Mouse (Mus musculus) gastrocnemius, postnatal 10 days (tissue): ENCODE data around the gene F830045P16Rik. TPM values are rescaled to one million over a fixed set of nuclear protein-coding genes. Genes with fewer than 3 reads are reported as not detected.
"Not testable (repeated sequence)": the region's sequence is repeated elsewhere in the genome, so short reads cannot be mapped to it uniquely, and the experiment has no call there.

Experiments
- DNase-seq: peaks from one replicate; pipeline ENCODE4 v3.0.0; 2021; ENCODE audit warnings: mixed read lengths
- total RNA-seq, 2 experiments: library from RNA; stranded (reverse); gene quantifications; 2 replicates each; pipeline ENCODE4 v1.2.3; 2021

F830045P16Rik gene
- total RNA-seq, 2 experiments from 2014 or later: 0.12 TPM; not detected in 1

- DNase-seq: no peak
Observed at GRCm38 (mm10) chr2:129489496-129490285, 46.7 kb downstream of the F830045P16Rik start.

- DNase-seq: no peak
Observed at GRCm38 (mm10) chr2:129483150-129483549, 53.3 kb downstream of the F830045P16Rik start.

GRCm38 (mm10) chr2:129471905-129472304, 64.5 kb downstream of the F830045P16Rik start:
- no peak for DNase-seq

GRCm38 (mm10) chr2:129470839-129471238, 65.6 kb downstream of the F830045P16Rik start:
- DNase-seq: no peak

- not testable (repeated sequence) for DNase-seq
Observed at GRCm38 (mm10) chr2:129438772-129439171, 97.6 kb downstream of the F830045P16Rik start.

GRCm38 (mm10) chr2:129435154-129435553, 101.2 kb downstream of the F830045P16Rik start:
- DNase-seq: no peak

GRCm38 (mm10) chr2:129423741-129424140, 112.7 kb downstream of the F830045P16Rik start:
- no peak for DNase-seq

GRCm38 (mm10) chr2:129420897-129421561, 115.4 kb downstream of the F830045P16Rik start:
- no peak for DNase-seq

- no peak for DNase-seq
Observed at GRCm38 (mm10) chr2:129419361-129419880, 117.0 kb downstream of the F830045P16Rik start.

GRCm38 (mm10) chr2:129414593-129414992, 121.8 kb downstream of the F830045P16Rik start:
- DNase-seq: no peak

- DNase-seq: no peak
Observed at GRCm38 (mm10) chr2:129413488-129413887, 122.9 kb downstream of the F830045P16Rik start.

- DNase-seq: no peak
Observed at GRCm38 (mm10) chr2:129411651-129412050, 124.8 kb downstream of the F830045P16Rik start.

GRCm38 (mm10) chr2:129410344-129410743, 126.1 kb downstream of the F830045P16Rik start:
- DNase-seq: no peak

GRCm38 (mm10) chr2:129408476-129408875, 127.9 kb downstream of the F830045P16Rik start:
- peak; percentile 78 for DNase-seq

Other genes with a start within 250 kb of the F830045P16Rik start
- gene Ckap2l, start 239.4 kb downstream of the F830045P16Rik start, total RNA-seq: 1 to 10 TPM; 6.5 to 8.2 TPM
- gene Il1a, start 226.6 kb downstream of the F830045P16Rik start, total RNA-seq: not detected
- gene Il1b, start 165.5 kb downstream of the F830045P16Rik start, total RNA-seq: under 1 TPM; 0.28 to 0.84 TPM
- 10 to 100 TPM; 17.2 to 29.1 TPM for gene Sirpa, start 56.2 kb upstream of the F830045P16Rik start, total RNA-seq
- gene Pdyn, start 163.2 kb upstream of the F830045P16Rik start, total RNA-seq: not detected